Mouse (Mus musculus) liver, adult 2 months (tissue): ENCODE results near the gene Lrriq4.

ENCODE experiments used
- CTCF ChIP-seq: fragments of 200-500 bp; IDR thresholded peaks from 2 replicates; pipeline ENCODE4 v1.5.1; 2011; ENCODE audit warnings: low read depth, low read length, control low read depth
- POLR2A ChIP-seq: fragments of 200-500 bp; IDR thresholded peaks from 2 replicates; pipeline ENCODE4 v1.6.1; 2011; ENCODE audit warnings: low read length, control low read depth; ENCODE audit not compliant: insufficient read depth; ENCODE audit errors: extremely low read depth

DNA sequence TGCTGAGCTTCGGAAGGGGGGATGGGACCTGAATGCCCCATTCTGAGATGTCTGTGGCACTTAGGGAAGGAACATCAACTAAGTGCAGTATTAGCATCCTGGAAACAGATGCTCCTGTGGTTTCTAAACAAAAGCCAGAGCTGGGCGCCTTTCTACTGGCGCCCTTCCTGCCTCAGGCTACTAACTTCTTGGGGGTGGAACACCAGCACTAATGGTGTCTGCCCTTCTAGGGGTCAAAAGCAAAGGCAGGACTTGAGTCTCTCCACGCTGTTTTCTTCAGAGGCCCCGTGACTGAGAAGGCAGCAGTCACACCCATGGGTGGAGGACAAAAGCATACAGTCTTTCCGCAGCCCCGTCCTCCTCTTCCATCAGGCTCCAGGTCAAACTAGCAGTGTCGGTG is 2.5 kb downstream of the Lrriq4 start:
- TF ChIP-seq CTCF (no peak), POLR2A (no peak)
